Mouse (Mus musculus) c-Kit-negative CD71-positive TER-119-positive erythroid progenitor cells, embryonic 14.5 days (primary cell): ENCODE data around the gene Hlcs.
A peak's percentile ranks its signal among the peaks of the same experiment; 100 is the strongest.

Source experiments
- DNase-seq: peaks from one replicate; pipeline ENCODE4 v3.0.0-alpha.2; 2013; ENCODE audit warnings: low read depth, low spot score

Gene Hlcs

GRCm38 (mm10) chr16:94162000-94162399 is 151.4 kb downstream of the Hlcs start:
- DNase-seq: no peak

- DNase-seq: no peak
These were observed 155.6 kb downstream of the Hlcs start for GRCm38 (mm10) chr16:94157819-94158218.

GRCm38 (mm10) chr16:94155041-94155653 is 158.2 kb downstream of the Hlcs start:
- no peak for DNase-seq

- peak; percentile 88 for DNase-seq
These were observed 163.0 kb downstream of the Hlcs start for GRCm38 (mm10) chr16:94150125-94151103.

- DNase-seq: no peak
These were observed 165.2 kb downstream of the Hlcs start for GRCm38 (mm10) chr16:94148139-94148538.

GRCm38 (mm10) chr16:94143325-94143724 is 170.0 kb downstream of the Hlcs start:
- no peak for DNase-seq

- no peak for DNase-seq
These were observed 172.6 kb downstream of the Hlcs start for GRCm38 (mm10) chr16:94140746-94141145.

GRCm38 (mm10) chr16:94134218-94134617 is 179.2 kb downstream of the Hlcs start:
- no peak for DNase-seq

- no peak for DNase-seq
These were observed 185.0 kb downstream of the Hlcs start for GRCm38 (mm10) chr16:94128236-94128835.

GRCm38 (mm10) chr16:94126200-94126599 is 187.2 kb downstream of the Hlcs start:
- no peak for DNase-seq

- no peak for DNase-seq
These were observed 188.0 kb downstream of the Hlcs start for GRCm38 (mm10) chr16:94125172-94125981.

- DNase-seq: no peak
These were observed 190.1 kb downstream of the Hlcs start for GRCm38 (mm10) chr16:94123247-94123646.

GRCm38 (mm10) chr16:94122347-94122746 is 191.0 kb downstream of the Hlcs start:
- no peak for DNase-seq

- DNase-seq: no peak
These were observed 195.0 kb downstream of the Hlcs start for GRCm38 (mm10) chr16:94118394-94118793.

- DNase-seq: no peak
These were observed 196.0 kb downstream of the Hlcs start for GRCm38 (mm10) chr16:94117333-94117732.

- DNase-seq: no peak
These were observed 198.7 kb downstream of the Hlcs start for GRCm38 (mm10) chr16:94114693-94115092.

GRCm38 (mm10) chr16:94113160-94113559 is 200.2 kb downstream of the Hlcs start:
- DNase-seq: no peak

- DNase-seq: no peak
These were observed 215.5 kb downstream of the Hlcs start for GRCm38 (mm10) chr16:94097724-94098455.

GRCm38 (mm10) chr16:94096479-94096878 is 216.9 kb downstream of the Hlcs start:
- no peak for DNase-seq

- DNase-seq: no peak
These were observed 218.1 kb downstream of the Hlcs start for GRCm38 (mm10) chr16:94095109-94095822.
